Mouse (Mus musculus) lung, postnatal 10 days (tissue): ENCODE measurements around the gene Pdx1.

ENCODE experiments used
- DNase-seq: peaks from one replicate; pipeline ENCODE4 v3.0.0; 2021

Gene Pdx1

GRCm38 (mm10) chr5:147312830-147313685, 43.3 kb downstream of the Pdx1 start:
- DNase-seq: no peak

GRCm38 (mm10) chr5:147314646-147315431, 45.1 kb downstream of the Pdx1 start:
- DNase-seq: no peak

- no peak for DNase-seq
These were observed 45.8 kb downstream of the Pdx1 start for GRCm38 (mm10) chr5:147315432-147316075.

GRCm38 (mm10) chr5:147317321-147317720, 47.6 kb downstream of the Pdx1 start:
- no peak for DNase-seq

GRCm38 (mm10) chr5:147317991-147318390, 48.2 kb downstream of the Pdx1 start:
- DNase-seq: no peak

DNA sequence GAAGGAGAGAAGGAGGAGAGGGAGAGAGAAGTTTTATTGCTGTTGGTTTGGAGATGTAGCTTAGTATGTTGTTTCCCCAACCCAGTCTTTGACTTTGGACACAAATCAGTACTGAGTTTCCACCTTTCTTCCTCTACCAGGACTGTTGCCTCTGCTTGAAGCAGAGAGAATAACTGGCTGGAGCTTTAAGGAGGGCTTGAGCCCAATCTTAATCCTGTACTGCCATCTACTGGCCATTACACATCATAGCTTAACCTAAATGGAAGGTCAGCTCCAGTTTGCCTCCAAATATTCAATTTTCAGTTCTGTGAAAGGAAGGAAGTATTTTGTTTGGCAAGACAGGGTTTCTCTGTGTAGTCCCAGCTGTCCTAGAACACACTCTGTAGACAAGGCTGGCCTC, 49.9 kb downstream of the Pdx1 start:
- DNase-seq: peak; percentile 31

GRCm38 (mm10) chr5:147322183-147322582, 52.4 kb downstream of the Pdx1 start, which contains the start of gene Urad:
Gene Urad, minus strand, starts transcription at chr5:147322440.
- no peak for DNase-seq

DNA sequence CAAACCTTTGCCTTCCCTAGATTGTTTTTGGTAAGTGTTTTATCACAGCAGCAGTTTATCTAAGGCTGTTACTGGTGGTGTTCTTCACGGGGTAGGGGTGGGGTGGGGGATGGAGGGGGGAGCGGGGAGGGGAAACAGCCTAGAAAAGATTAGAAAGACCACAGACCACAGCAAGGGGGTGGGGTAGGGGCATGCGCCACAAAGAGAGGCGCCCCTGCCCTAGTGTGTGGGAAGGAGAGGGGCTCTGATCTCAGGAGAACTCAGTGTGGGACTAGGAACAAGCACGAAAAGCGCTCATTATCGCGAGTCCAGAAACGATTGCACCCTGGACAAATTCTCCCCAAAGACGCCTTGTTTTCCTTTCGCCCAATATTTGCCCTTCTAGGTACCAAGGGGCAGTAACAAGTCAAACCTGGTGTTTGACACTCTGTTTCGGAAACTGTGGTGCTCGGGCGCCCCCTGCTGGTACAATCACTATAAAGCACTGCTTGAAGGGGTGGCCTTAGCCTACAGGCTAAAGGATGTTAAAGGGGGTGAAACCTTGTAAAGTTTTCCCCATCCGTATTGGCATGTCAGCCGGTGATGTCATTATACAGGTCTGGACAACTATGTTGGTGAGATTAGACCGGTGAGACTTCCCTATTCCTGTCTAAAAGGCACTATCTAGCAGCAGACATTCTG, 53.6 kb downstream of the Pdx1 start:
- peak; percentile 77 for DNase-seq
